Mouse (Mus musculus) brain, embryonic 14.5 days (tissue): ENCODE results near the gene Aaed1. TPM values are rescaled to one million over a fixed set of nuclear protein-coding genes. Genes with fewer than 3 reads are reported as not detected.

Experiments used
- DNase-seq: peaks from one replicate; pipeline ENCODE4 v3.0.0-alpha.2; 2011; ENCODE audit warnings: low read depth
- CTCF ChIP-seq: fragments of 200-500 bp; IDR thresholded peaks from 2 replicates; pipeline ENCODE4 v1.5.1; 2012; ENCODE audit warnings: inconsistent platforms, mild to moderate bottlenecking, moderate library complexity, borderline replicate concordance; ENCODE audit not compliant: insufficient read depth, insufficient read length; ENCODE audit errors: extremely low read depth
- POLR2A ChIP-seq: fragments of 200-500 bp; IDR thresholded peaks from 2 replicates; pipeline ENCODE4 v1.6.1; 2012; ENCODE audit warnings: mild to moderate bottlenecking, inconsistent platforms, borderline replicate concordance; ENCODE audit not compliant: poor library complexity, insufficient read depth, insufficient read length, severe bottlenecking; ENCODE audit errors: extremely low read depth
- polyA plus RNA-seq: library from polyadenylated mRNA; depleted of rRNA; stranded (reverse); fragments of >200 nt; gene quantifications from 2 replicates; pipeline ENCODE4 v1.2.3, GENCODE M21; 2012; rRNA removed

The Aaed1 gene
- polyA plus RNA-seq, 1 experiment = 5.8 TPM

DNA sequence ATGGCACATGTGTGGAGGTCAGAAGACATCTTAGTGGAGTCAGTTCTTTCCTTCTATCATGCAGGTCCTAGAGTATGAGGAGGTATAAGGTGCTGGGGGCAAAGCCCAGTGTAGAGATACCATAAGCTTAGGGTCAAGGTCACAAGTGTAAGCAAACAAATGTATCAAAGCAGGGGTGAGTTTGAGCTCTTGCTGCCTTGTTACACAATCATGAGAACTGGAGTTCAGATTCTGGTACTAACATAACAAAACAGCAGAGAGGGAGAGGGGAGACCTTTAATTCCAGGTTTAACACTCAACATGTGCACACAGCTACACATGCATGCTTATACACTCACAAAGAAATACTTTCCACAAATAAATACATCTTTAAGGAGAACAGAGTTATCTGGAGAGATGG is 69.8 kb downstream of the Aaed1 start:
- DNase-seq = no peak
- TF ChIP-seq POLR2A = no peak
- TF ChIP-seq CTCF = no peak

GRCm38 (mm10) chr13:64240626-64241025 is 71.9 kb downstream of the Aaed1 start:
- TF ChIP-seq POLR2A (no peak), CTCF (no peak)
- DNase-seq = no peak

DNA sequence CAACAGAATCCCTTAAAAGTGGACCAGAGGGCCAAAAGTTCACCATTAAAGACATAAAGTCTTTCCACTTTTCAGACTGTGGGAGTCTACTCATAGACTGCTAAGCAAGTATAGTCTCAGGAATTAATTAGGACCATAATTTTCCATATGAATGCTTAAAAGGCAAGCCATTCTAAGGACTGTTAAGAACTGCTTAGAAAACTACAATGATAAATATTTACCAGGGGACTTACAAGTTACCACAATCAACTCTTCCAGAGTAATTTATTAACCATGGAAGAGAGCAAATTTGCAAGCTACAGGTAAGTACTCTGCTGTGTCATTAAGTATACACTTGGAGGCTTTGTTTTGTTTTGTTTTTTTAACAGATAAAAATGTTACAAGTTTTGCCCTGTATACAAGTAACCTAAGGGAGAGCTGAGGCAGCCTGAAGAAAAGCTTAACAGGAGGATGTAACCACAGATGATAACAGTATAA is 74.8 kb downstream of the Aaed1 start:
- DNase-seq = no peak
- TF ChIP-seq CTCF = no peak
- no peak for TF ChIP-seq POLR2A

- peak; percentile 19 for DNase-seq
- no peak for TF ChIP-seq CTCF
- no peak for TF ChIP-seq POLR2A
Observed at GRCm38 (mm10) chr13:64237000-64237680, 75.4 kb downstream of the Aaed1 start.

- TF ChIP-seq POLR2A (no peak), CTCF (no peak)
- no peak for DNase-seq
Observed at GRCm38 (mm10) chr13:64235777-64236176, 76.7 kb downstream of the Aaed1 start.

GRCm38 (mm10) chr13:64235062-64235715 is 77.3 kb downstream of the Aaed1 start:
- DNase-seq = peak; percentile 36

DNA sequence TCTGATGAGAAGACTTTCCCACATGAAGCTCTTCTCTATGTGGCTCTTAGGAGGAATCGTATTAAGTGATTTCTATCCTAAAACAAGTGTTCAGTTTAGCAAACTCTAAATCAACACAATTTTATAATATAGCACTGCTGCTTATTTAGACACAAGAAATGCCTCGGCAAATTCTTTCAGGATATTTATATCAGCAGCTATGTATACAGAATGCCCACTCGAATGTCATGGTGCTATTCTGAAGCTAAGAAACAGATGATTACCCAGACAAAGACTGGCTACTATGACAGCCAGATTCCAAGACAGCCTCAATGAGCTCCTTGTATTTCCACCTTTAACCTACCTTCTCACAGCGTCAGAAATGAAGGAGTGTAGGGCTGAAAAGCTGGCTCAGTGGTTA is 79.4 kb downstream of the Aaed1 start:
- TF ChIP-seq POLR2A (no peak), CTCF (no peak)
- DNase-seq = no peak

More at GRCm38 (mm10) chr13:64235062-64235715, 77.3 kb downstream of the Aaed1 start:
- TF ChIP-seq CTCF (no peak), POLR2A (no peak)

- DNase-seq = no peak
Observed at GRCm38 (mm10) chr13:64226725-64227124, 85.8 kb downstream of the Aaed1 start.

GRCm38 (mm10) chr13:64225738-64226137 is 86.8 kb downstream of the Aaed1 start:
- TF ChIP-seq POLR2A = no peak
- no peak for TF ChIP-seq CTCF

More at GRCm38 (mm10) chr13:64226725-64227124, 85.8 kb downstream of the Aaed1 start:
- TF ChIP-seq POLR2A = no peak
- no peak for TF ChIP-seq CTCF

More at GRCm38 (mm10) chr13:64225738-64226137, 86.8 kb downstream of the Aaed1 start:
- DNase-seq = no peak

Other genes with a start within 250 kb of the Aaed1 start
- 0.19 and 0.25 TPM in 2 replicates for gene Hsd17b3, start 223.5 kb downstream of the Aaed1 start, polyA plus RNA-seq
- 0.95 and 1.2 TPM in 2 replicates for gene Slc35d2, start 183.3 kb downstream of the Aaed1 start, polyA plus RNA-seq
- 8.5 and 9.3 TPM in 2 replicates for gene Zfp367, start 159.5 kb downstream of the Aaed1 start, polyA plus RNA-seq
- gene Habp4, start 150.9 kb downstream of the Aaed1 start, polyA plus RNA-seq = 26.5 and 36.3 TPM in 2 replicates
- 6.1 and 6.7 TPM in 2 replicates for gene Cdc14b, start 37.4 kb downstream of the Aaed1 start, polyA plus RNA-seq
- gene Ctsl, start 58.2 kb upstream of the Aaed1 start, polyA plus RNA-seq = 50.2 and 83.3 TPM in 2 replicates
- 23.7 and 26.9 TPM in 2 replicates for gene Cdk20, start 119.6 kb upstream of the Aaed1 start, polyA plus RNA-seq
- gene Fam240b, start 185.1 kb upstream of the Aaed1 start, polyA plus RNA-seq = not detected in 2 replicates